Mouse (Mus musculus) testis, adult 2 months (tissue): Measurements from ENCODE around the gene Adam33. TPM values are rescaled to one million over a fixed set of nuclear protein-coding genes. Genes with fewer than 3 reads are reported as not detected.

ENCODE experiments used
- H3K27ac ChIP-seq: fragments of 200-500 bp; 2 replicates; pipeline ENCODE4 v1.5.1; 2012; ENCODE audit warnings: low read depth, low read length; ENCODE audit not compliant: control insufficient read depth, insufficient read depth
- H3K27me3 ChIP-seq: fragments of 200-500 bp; 2 replicates; pipeline ENCODE4 v1.6.1; 2012; ENCODE audit warnings: mild to moderate bottlenecking, low read length, moderate library complexity; ENCODE audit not compliant: control insufficient read depth, insufficient read depth
- H3K36me3 ChIP-seq: fragments of 200-500 bp; 2 replicates; pipeline ENCODE4 v1.6.1; 2012; ENCODE audit warnings: mild to moderate bottlenecking, low read length; ENCODE audit not compliant: control insufficient read depth, insufficient read depth
- H3K4me1 ChIP-seq: fragments of 200-500 bp; 2 replicates; pipeline ENCODE4 v1.6.1; 2012; ENCODE audit warnings: low read length; ENCODE audit not compliant: control insufficient read depth, insufficient read depth
- H3K4me3 ChIP-seq: fragments of 200-500 bp; 2 replicates; pipeline ENCODE4 v1.5.1; 2012; ENCODE audit warnings: low read depth, mild to moderate bottlenecking, low read length, moderate library complexity, mixed read lengths; ENCODE audit not compliant: control insufficient read depth
- CTCF ChIP-seq: fragments of 200-500 bp; IDR thresholded peaks from 2 replicates; pipeline ENCODE4 v1.5.1; 2012; ENCODE audit warnings: low read depth, mild to moderate bottlenecking, inconsistent platforms, low read length, moderate library complexity; ENCODE audit not compliant: control insufficient read depth, insufficient read depth, insufficient replicate concordance
- POLR2A ChIP-seq: fragments of 200-500 bp; IDR thresholded peaks from 2 replicates; pipeline ENCODE4 v1.6.1; 2012; ENCODE audit warnings: low read depth, mild to moderate bottlenecking, inconsistent platforms, low read length, moderate library complexity; ENCODE audit not compliant: control insufficient read depth
- polyA plus RNA-seq: library from polyadenylated mRNA; depleted of rRNA; stranded (reverse); fragments of >200 nt; gene quantifications from 2 replicates; pipeline ENCODE4 v1.2.3, GENCODE M21; 2012; rRNA removed

Adam33 gene
- polyA plus RNA-seq, 1 experiment = 2.8 TPM

DNA sequence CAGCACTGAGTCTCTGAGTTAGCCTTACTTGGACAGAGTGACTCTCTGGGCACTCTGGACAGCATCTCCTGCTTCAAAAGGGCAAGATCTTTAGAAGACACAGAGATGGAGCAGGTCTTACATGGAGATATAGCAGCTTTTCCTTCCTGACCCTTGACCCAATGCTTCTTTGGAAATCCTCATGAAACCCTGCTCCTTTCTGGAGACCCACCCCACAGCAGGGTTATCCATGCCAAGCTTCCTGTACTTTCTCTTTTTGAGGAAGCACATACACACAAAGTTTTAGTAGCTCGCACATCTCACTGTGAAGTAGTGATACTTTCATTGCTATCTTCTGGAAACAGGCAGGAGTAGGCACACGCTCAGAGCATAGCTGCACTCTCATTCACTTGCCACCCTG is 38.4 kb downstream of the Adam33 start:
- H3K4me3 ChIP-seq = no peak overlapping the region
- no peaks in the 10 kb centered on the region for H3K27me3 ChIP-seq
- TF ChIP-seq CTCF (no peak), POLR2A (no peak)
- no peaks in the 10 kb centered on the region for H3K4me1 ChIP-seq
- no peak overlapping the region for H3K27ac ChIP-seq
- H3K36me3 ChIP-seq = no peaks in the 10 kb centered on the region

DNA sequence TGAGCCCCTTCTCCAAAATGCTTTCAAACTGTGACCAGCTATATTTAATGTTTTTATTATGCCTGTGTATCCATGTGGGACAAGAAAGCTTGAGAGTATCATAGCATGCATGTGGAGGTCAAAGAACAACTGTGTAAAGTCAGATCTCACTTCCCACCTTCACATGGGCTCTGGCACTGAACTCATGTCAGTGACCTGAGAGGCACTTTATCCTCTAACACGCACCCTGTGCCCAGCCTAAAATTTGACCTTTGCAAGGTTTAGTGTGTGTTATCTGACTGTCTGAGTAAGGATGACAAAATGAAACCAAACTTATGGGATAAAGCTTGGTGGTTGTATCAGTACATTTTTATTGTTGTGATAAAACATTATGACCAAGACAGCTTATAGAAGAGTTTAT is 53.0 kb downstream of the Adam33 start:
- Histone ChIP-seq H3K27ac (no peak overlapping the region), H3K4me1 (no peaks in the 10 kb centered on the region), H3K36me3 (no peaks in the 10 kb centered on the region), H3K27me3 (no peaks in the 10 kb centered on the region), H3K4me3 (no peak overlapping the region)
- no peak for TF ChIP-seq CTCF
- TF ChIP-seq POLR2A = no peak

DNA sequence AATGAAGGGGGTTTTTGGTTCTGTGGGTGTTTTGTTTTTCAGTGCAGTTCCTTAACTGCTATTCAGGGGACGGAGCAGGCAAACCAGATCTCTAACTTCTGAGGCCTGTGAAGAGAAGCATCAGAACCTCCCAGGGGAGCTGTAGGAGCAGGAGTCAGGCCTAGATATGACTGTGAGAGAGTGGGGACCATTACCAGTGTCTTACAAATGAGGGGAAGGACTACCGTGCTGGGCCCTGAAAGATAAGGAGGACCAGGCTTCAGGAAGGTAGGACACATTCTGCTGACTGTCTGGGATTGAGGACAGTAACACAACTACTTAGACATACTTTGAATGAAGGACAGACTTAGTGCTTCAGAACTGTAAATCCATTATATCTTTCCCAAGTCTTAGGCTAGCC is 54.5 kb downstream of the Adam33 start:
- H3K36me3 ChIP-seq = no peaks in the 10 kb centered on the region
- H3K4me1 ChIP-seq = no peaks in the 10 kb centered on the region
- no peaks in the 10 kb centered on the region for H3K27me3 ChIP-seq
- TF ChIP-seq POLR2A (no peak), CTCF (no peak)
- H3K4me3 ChIP-seq = no peak overlapping the region
- no peak overlapping the region for H3K27ac ChIP-seq

Other genes with a start within 250 kb of the Adam33 start
- 67.5 and 71.8 TPM in 2 replicates for gene 4930402H24Rik, start 157.4 kb downstream of the Adam33 start, polyA plus RNA-seq
- 4.8 and 5.5 TPM in 2 replicates for gene Atrn, start 157.3 kb downstream of the Adam33 start, polyA plus RNA-seq
- 58.3 and 63.5 TPM in 2 replicates for gene Gfra4, start 20.7 kb downstream of the Adam33 start, polyA plus RNA-seq
- 0.61 and 0.88 TPM in 2 replicates for gene Siglec1, start 23.0 kb upstream of the Adam33 start, polyA plus RNA-seq
- 5.4 and 6.6 TPM in 2 replicates for gene Hspa12b, start 63.5 kb upstream of the Adam33 start, polyA plus RNA-seq
- gene Gm11037, start 69.7 kb upstream of the Adam33 start, polyA plus RNA-seq = not detected in 2 replicates
- gene 1700037H04Rik, start 96.3 kb upstream of the Adam33 start, polyA plus RNA-seq = 827 and 879 TPM in 2 replicates
- 7.6 and 7.9 TPM in 2 replicates for gene Cenpb, start 116.3 kb upstream of the Adam33 start, polyA plus RNA-seq
- gene Cdc25b, start 123.1 kb upstream of the Adam33 start, polyA plus RNA-seq = 2.9 and 3.1 TPM in 2 replicates
- 13.1 and 14.8 TPM in 2 replicates for gene Spef1, start 123.5 kb upstream of the Adam33 start, polyA plus RNA-seq
- gene Ap5s1, start 143.3 kb upstream of the Adam33 start, polyA plus RNA-seq = 12.7 TPM in 2 replicates
- gene Mavs, start 170.2 kb upstream of the Adam33 start, polyA plus RNA-seq = 13.3 and 15.6 TPM in 2 replicates
- 19.7 and 20.8 TPM in 2 replicates for gene Pank2, start 198.7 kb upstream of the Adam33 start, polyA plus RNA-seq